ENCODE assay signal across 29 mouse cellular contexts in genomic region chr14:54965044-54965443, GRCm38 (mm10). TPM values are rescaled to one million over a fixed set of nuclear protein-coding genes. Genes with fewer than 3 reads are reported as not detected.
"Had no signal": no experiment of that assay in that cellular context is flagged by ENCODE, and none has a peak within 500 bp of the region (broad histone marks: within the 10 kb centered on the region; RNA-seq: fewer than 3 reads in every experiment).

No protein-coding gene starts in this region.

- H3K9ac ChIP-seq: limb, embryonic 13.5 days; liver, embryonic 12.5 days; liver, embryonic 15.5 days; midbrain, embryonic 12.5 days; midbrain, embryonic 15.5 days; neural tube, embryonic 12.5 days; neural tube, embryonic 15.5 days had no signal

- H3K4me2 ChIP-seq: limb, embryonic 13.5 days; liver, embryonic 12.5 days; liver, embryonic 15.5 days; midbrain, embryonic 12.5 days; midbrain, embryonic 15.5 days; neural tube, embryonic 12.5 days; neural tube, embryonic 15.5 days had no signal

- H3K9me3 ChIP-seq: limb, embryonic 10.5 days; limb, embryonic 13.5 days; liver, embryonic 12.5 days; liver, embryonic 15.5 days; midbrain, embryonic 12.5 days; midbrain, embryonic 15.5 days; neural tube, embryonic 12.5 days; neural tube, embryonic 15.5 days had no signal

- H3K4me3 ChIP-seq: layer of hippocampus, adult 2 months; limb, embryonic 10.5 days; limb, embryonic 13.5 days; liver, embryonic 12.5 days; liver, embryonic 15.5 days; midbrain, embryonic 12.5 days; midbrain, embryonic 15.5 days; neural tube, embryonic 12.5 days; neural tube, embryonic 15.5 days had no signal

- ATAC-seq: liver, embryonic 12.5 days; midbrain, embryonic 15.5 days had no signal

- H3K27ac ChIP-seq: kidney, postnatal 0 days; layer of hippocampus, adult 2 months; limb, embryonic 10.5 days; limb, embryonic 13.5 days; liver, embryonic 12.5 days; liver, embryonic 15.5 days; macrophage; midbrain, embryonic 12.5 days; midbrain, embryonic 15.5 days; neural tube, embryonic 12.5 days; neural tube, embryonic 15.5 days; stomach, postnatal 0 days had no signal

- H3K27me3 ChIP-seq: liver, embryonic 15.5 days; midbrain, embryonic 12.5 days; midbrain, embryonic 15.5 days; neural tube, embryonic 12.5 days; neural tube, embryonic 15.5 days had no signal

- DNase-seq: kidney, postnatal 25 days; layer of hippocampus, adult 9-11 months; liver; lung, adult 18-20 months; right cerebral cortex, adult 18-20 months; right cerebral cortex, postnatal 14 days; right cerebral cortex, postnatal 4 days; thymus, adult 2 months; thymus, postnatal 14 days; thymus, postnatal 4 days had no signal

- H3K36me3 ChIP-seq: limb, embryonic 10.5 days; limb, embryonic 13.5 days; liver, embryonic 12.5 days; liver, embryonic 15.5 days; midbrain, embryonic 12.5 days; midbrain, embryonic 15.5 days; neural tube, embryonic 12.5 days; neural tube, embryonic 15.5 days had no signal

- H3K4me1 ChIP-seq: liver, embryonic 12.5 days; liver, embryonic 15.5 days; midbrain, embryonic 12.5 days; midbrain, embryonic 15.5 days; neural tube, embryonic 12.5 days; neural tube, embryonic 15.5 days had no signal

RNA-seq across cellular contexts. Expression of gene Myh6, which starts 1.7 kb away (rescaled TPM):
- total RNA-seq: megakaryocyte, adult 5-6 weeks had no signal
- polyA plus RNA-seq: macrophage had no signal

RNA-seq across cellular contexts. Expression of gene Gm17428, which starts 11.7 kb away (rescaled TPM):
- total RNA-seq: layer of hippocampus, adult 2 months; layer of hippocampus, postnatal 25 days; left cerebral cortex, adult 18-20 months; left cerebral cortex, postnatal 25 days; megakaryocyte, adult 5-6 weeks had no signal
- polyA plus RNA-seq: kidney, postnatal 0 days; large intestine, adult 2 months; limb, embryonic 10.5 days; limb, embryonic 13.5 days; liver, embryonic 12.5 days; liver, embryonic 15.5 days; lung, embryonic 16.5 days; macrophage; midbrain, embryonic 12.5 days; midbrain, embryonic 15.5 days; neural tube, embryonic 12.5 days; neural tube, embryonic 15.5 days; stomach, embryonic 14.5 days; stomach, postnatal 0 days; thymus, adult 2 months had no signal

RNA-seq across cellular contexts. Expression of gene Cmtm5, which starts 29.0 kb away (rescaled TPM):
- total RNA-seq: megakaryocyte, adult 5-6 weeks had no signal
- polyA plus RNA-seq: liver, embryonic 12.5 days; macrophage had no signal

RNA-seq across cellular contexts. Expression of gene Myh7, which starts 29.4 kb away (rescaled TPM):
- total RNA-seq: megakaryocyte, adult 5-6 weeks had no signal
- polyA plus RNA-seq: macrophage had no signal

RNA-seq across cellular contexts. Expression of gene Il25, which starts 32.5 kb away (rescaled TPM):
- total RNA-seq: layer of hippocampus, adult 2 months; left cerebral cortex, postnatal 25 days; megakaryocyte, adult 5-6 weeks had no signal
- polyA plus RNA-seq: liver, embryonic 12.5 days; liver, embryonic 15.5 days; lung, embryonic 16.5 days; macrophage; midbrain, embryonic 12.5 days; stomach, embryonic 14.5 days had no signal
